Mouse (Mus musculus) c-Kit-positive CD71-negative TER-119-negative erythroid progenitor cells, embryonic 14.5 days (primary cell): Measurements from ENCODE around the gene Aqp1.

ENCODE experiments used
- DNase-seq: peaks from one replicate; pipeline ENCODE4 v3.0.0-alpha.2; 2013; ENCODE audit warnings: low read depth

Aqp1 gene

GRCm38 (mm10) chr6:55335989-55336514, at the start of gene Aqp1:
Gene Aqp1, plus strand, starts transcription at chr6:55336432.
- no peak for DNase-seq

- no peak for DNase-seq
These were observed 48.1 kb upstream of the Aqp1 start for GRCm38 (mm10) chr6:55288007-55288602.

- no peak for DNase-seq
These were observed 41.6 kb upstream of the Aqp1 start for GRCm38 (mm10) chr6:55294549-55295131.

DNA sequence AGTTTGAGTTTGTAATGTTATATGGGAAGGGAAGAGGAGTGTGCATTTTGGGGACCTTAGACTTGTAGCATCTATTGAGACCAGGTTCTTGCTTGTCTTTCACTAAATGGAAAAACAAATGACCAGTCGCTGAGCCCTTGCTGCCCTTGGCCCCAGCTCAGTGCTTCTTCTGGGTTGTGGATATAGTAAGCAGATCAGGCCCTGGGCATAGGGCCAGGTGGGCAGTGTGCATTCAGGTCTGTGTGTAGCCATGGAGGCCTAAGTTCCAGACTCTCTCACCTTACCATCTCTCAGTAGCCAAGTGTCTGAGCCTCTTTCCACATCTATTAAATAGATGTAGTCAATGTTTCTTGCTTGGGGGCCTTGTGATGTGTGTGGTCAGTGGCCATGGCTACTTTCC, 40.9 kb upstream of the Aqp1 start:
- no peak for DNase-seq

- no peak for DNase-seq
These were observed 36.8 kb upstream of the Aqp1 start for GRCm38 (mm10) chr6:55299482-55299881.

GRCm38 (mm10) chr6:55299917-55300316, 36.3 kb upstream of the Aqp1 start:
- no peak for DNase-seq

GRCm38 (mm10) chr6:55300704-55301103, 35.5 kb upstream of the Aqp1 start:
- no peak for DNase-seq

DNA sequence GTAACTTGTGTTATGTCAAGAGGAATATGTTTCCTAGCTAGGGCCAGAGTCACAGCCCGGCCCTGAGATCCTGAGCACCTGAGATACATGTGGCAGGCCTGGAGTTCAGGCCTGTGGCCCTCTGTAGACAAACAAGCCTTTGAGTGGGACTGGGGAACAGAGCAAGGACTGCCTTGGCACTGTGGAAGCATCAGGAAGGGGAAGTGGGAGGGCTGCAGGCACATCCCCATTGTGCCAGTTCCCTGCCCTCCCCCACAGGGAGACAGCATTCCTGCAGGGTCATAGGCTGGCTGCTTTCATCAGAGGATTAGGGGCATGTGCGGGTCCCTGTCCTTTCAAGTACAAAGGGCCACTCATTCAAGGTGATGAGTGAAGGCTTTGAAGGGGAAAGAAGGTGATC, 26.1 kb upstream of the Aqp1 start:
- no peak for DNase-seq

GRCm38 (mm10) chr6:55311962-55312361, 24.3 kb upstream of the Aqp1 start:
- DNase-seq, result no peak

- DNase-seq, result no peak
These were observed 22.3 kb upstream of the Aqp1 start for GRCm38 (mm10) chr6:55313893-55314292.

DNA sequence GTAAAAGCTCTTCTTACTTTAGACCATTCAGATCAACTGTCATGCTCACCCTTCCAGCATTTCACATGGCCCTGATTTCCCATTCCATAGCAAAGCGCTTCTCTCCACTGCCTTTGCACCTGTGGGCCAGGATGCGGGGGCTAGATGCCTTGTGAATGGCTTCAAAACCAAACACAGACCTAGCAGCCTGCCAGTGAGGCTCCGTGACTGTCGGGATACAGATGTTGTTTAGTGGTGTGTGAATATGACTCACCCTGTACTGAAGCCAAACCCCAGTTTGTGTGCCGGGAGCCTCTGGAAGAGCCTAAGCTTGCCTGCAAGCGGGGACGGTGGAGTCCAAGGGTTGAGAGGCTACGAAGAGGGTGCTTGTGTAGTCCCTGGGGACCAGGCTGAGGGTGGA, 21.6 kb upstream of the Aqp1 start:
- no peak for DNase-seq

GRCm38 (mm10) chr6:55318597-55318996, 17.6 kb upstream of the Aqp1 start:
- no peak for DNase-seq

- no peak for DNase-seq
These were observed 16.4 kb upstream of the Aqp1 start for GRCm38 (mm10) chr6:55319585-55320551.

GRCm38 (mm10) chr6:55320894-55321293, 15.3 kb upstream of the Aqp1 start:
- no peak for DNase-seq

DNA sequence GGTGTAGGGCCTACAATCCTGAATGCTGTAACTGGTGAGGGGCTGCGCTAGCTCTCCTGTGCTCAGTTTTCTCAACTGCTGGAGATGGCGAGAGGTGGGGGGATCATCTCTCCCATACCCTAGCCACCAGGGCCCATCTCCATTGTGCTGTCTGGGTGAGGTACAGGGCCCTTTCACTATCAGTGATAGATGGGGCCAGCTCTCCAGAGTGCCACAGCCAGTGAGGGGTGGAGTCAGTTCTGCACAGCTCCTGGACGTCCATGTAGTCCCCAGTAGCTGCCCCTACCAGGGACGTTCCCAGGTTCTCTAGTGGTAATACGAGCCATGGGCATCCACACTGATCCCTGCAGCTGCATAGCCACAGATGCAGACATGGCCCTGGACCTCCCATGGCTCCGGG, 14.7 kb upstream of the Aqp1 start:
- DNase-seq, result no peak

- no peak for DNase-seq
These were observed 13.3 kb upstream of the Aqp1 start for GRCm38 (mm10) chr6:55322980-55323379.

DNA sequence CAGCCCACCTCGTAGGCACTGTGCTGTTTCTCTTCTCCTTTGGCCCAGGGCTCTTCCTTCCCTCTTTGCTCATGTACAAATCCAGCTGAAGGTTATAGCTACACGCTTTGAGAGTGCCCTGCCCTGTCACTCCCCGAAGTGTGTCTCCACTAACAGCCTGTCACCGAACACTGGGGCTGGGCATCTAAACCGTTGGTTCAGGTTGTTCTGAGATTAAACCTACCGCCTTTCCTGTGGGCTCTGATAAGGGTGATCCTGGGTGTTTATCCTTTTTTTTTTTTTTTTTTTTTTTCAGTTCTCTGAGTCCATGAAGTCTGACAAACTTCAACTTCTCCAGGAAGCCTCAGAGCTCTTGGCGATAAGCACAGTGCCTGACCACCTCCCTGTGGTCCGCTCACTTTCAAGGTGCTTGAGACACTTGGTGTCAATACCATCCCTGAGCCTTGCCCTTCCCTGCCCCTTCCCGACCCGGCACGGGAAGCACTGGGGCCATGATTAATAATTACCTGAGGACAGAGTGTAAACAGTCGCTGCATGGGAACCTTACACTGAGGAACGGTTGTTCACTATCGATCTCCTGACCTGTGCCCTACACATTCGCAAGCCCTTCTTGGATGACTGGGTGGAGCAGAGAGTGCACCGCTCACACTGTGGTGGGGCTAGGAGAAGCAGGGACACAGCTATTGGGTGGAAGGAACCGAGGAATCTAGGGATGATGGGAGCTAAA, 12.2 kb upstream of the Aqp1 start:
- no peak for DNase-seq

GRCm38 (mm10) chr6:55324785-55325184, 11.4 kb upstream of the Aqp1 start:
- DNase-seq, result no peak

- no peak for DNase-seq
These were observed 9.9 kb upstream of the Aqp1 start for GRCm38 (mm10) chr6:55326299-55326698.

DNA sequence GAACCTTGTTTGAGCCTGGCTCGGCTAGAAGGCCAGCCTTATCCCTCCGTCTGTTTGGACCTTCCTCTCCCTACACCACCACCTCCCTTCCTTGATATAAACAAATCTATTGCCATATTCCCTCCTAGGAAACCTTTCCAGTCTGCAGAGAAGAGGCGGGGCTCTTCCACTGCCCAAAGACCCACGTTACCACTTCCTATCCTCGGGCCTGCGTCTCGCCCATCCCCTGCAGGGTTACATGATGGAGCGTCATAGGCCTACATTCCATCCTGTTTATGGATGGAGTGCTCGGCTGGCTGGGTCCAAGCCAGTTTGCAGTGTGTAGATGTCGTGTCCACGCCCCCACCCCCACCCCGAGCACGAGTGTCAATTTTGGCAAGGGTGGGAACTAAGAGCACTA, 8.9 kb upstream of the Aqp1 start:
- no peak for DNase-seq

DNA sequence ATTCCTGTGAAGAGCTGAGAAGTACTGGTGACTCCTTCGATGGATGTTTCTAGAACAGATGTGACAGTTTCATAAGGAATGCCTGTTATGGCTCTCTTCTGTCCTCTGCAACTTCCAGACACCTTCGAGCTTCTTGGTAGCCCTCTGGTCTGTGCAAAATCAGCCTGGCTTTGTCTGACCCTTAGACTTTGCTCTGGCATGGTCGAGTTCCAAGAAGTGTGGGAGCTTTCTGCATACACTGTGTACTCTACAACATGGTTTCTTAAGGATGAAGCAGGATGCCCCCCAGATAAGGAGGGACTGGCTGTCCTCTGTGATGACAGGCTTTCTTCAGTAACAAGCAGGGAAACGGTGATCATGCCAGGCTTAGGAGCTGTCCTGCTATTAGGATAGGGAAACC, 8.1 kb upstream of the Aqp1 start:
- no peak for DNase-seq

GRCm38 (mm10) chr6:55331315-55331714, 4.9 kb upstream of the Aqp1 start:
- DNase-seq, result no peak
